Mouse (Mus musculus): ENCODE measurements around the gene Txndc2. TPM values are rescaled to one million over a fixed set of nuclear protein-coding genes. Genes with fewer than 3 reads are reported as not detected.

The Txndc2 gene
- total and polyA plus RNA-seq, 3 experiments = 0.22 TPM; not detected in 2

DNA sequence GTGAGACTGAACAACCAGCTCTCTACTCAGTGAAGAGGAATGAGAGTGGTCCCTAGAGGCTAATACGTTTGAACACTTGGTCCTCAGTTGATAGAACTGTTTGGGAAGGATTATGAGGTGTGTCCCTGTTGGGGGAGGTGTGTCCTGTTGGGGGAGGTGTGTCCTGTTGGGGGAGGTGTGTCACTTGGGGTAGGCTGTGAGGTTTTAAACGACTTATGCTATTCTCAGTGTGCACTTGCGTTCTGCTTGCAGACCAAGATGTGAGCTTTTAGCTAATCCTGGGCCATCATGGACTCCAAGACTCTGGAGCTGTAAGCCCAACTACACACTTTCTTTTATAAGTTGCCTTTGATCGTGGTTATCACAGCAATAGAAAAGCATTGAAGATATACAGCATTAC, 27.1 kb upstream of the Txndc2 start:
- no peak for DNase-seq (ENCODE audit: low spot score)
- Histone ChIP-seq H3K9me3 (replicated peaks) (no peaks in the 10 kb centered on the region), H3K27me3 (ENCODE audit: insufficient read depth, low read length) (peaks cover 5% of the 10 kb centered on the region; the same call in 1 of the 2 replicates), H3K4me3 (ENCODE audit: low read depth, low read length) (no peak overlapping the region), H3K4me1 (ENCODE audit: insufficient read depth, low read depth, low read length) (no peaks in the 10 kb centered on the region), H3K36me3 (replicated peaks) (no peaks in the 10 kb centered on the region)
- no peak for ATAC-seq (ENCODE audit: extremely low read depth, insufficient number of reproducible peaks, low FRiP score, poor library complexity, severe bottlenecking)
- no peak for TF ChIP-seq GATA1 (IDR thresholded peaks at IDR 0.05; ENCODE audit: borderline replicate concordance, low read length)
- no peak for TF ChIP-seq CTCF (IDR thresholded peaks at IDR 0.05; ENCODE audit: low read depth, low read length)
- no peak for TF ChIP-seq GATA2 (IDR thresholded peaks at IDR 0.05; ENCODE audit: borderline replicate concordance, low read depth, low read length)
- no peak for TF ChIP-seq TAL1 (conservative IDR thresholded peaks at IDR 0.05; ENCODE audit: low read depth, low read length)
- no peak for TF ChIP-seq POLR2AphosphoS5 (IDR thresholded peaks at IDR 0.05; ENCODE audit: insufficient replicate concordance, low read depth, low read length)

DNA sequence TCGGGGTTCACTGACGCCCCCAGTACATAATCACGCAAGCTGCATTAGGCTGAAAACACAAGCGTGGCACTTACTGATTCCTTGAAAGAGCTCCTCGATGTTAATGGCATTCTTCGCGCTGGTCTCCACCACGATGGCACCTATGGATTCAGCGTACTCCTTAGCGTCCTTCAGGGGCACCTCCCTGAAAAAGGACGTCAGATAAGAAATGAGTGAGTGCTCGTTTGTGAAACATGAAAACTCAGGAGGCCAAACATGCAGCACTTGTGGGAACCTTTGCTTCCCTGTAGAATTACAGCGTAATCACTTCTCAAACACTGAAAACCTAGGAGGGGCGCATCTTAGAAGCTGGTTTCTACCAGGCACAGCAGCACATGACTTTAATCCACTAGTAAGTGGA, 25.8 kb upstream of the Txndc2 start:
- ATAC-seq (ENCODE audit: extremely low read depth, insufficient number of reproducible peaks, low FRiP score, poor library complexity, severe bottlenecking) = no peak
- Histone ChIP-seq H3K9me3 (replicated peaks) (no peaks in the 10 kb centered on the region), H3K36me3 (replicated peaks) (no peaks in the 10 kb centered on the region), H3K4me3 (ENCODE audit: low read depth, low read length) (no peak overlapping the region), H3K4me1 (ENCODE audit: insufficient read depth, low read depth, low read length) (peaks cover 3% of the 10 kb centered on the region; the same call in 1 of the 2 replicates), H3K27me3 (ENCODE audit: insufficient read depth, low read length) (no peaks in the 10 kb centered on the region; the same call in 1 of the 2 replicates)
- DNase-seq (ENCODE audit: low spot score) = no peak
- TF ChIP-seq POLR2AphosphoS5 (IDR thresholded peaks at IDR 0.05; ENCODE audit: insufficient replicate concordance, low read depth, low read length) = no peak
- no peak for TF ChIP-seq GATA1 (IDR thresholded peaks at IDR 0.05; ENCODE audit: borderline replicate concordance, low read length)
- TF ChIP-seq CTCF (IDR thresholded peaks at IDR 0.05; ENCODE audit: low read depth, low read length) = no peak
- no peak for TF ChIP-seq GATA2 (IDR thresholded peaks at IDR 0.05; ENCODE audit: borderline replicate concordance, low read depth, low read length)
- TF ChIP-seq TAL1 (conservative IDR thresholded peaks at IDR 0.05; ENCODE audit: low read depth, low read length) = no peak

GRCm38 (mm10) chr17:65666388-65667161, 24.6 kb upstream of the Txndc2 start:
- H3K4me1 ChIP-seq (ENCODE audit: insufficient read depth, low read depth, low read length) = peaks cover 3% of the 10 kb centered on the region; the same call in 1 of the 2 replicates
- DNase-seq (ENCODE audit: low spot score) = no peak
- H3K27me3 ChIP-seq (ENCODE audit: insufficient read depth, low read length) = no peaks in the 10 kb centered on the region; the same call in 1 of the 2 replicates
- no peak for TF ChIP-seq CTCF (IDR thresholded peaks at IDR 0.05; ENCODE audit: low read depth, low read length)
- no peak for TF ChIP-seq POLR2AphosphoS5 (IDR thresholded peaks at IDR 0.05; ENCODE audit: insufficient replicate concordance, low read depth, low read length)
- TF ChIP-seq GATA1 (IDR thresholded peaks at IDR 0.05; ENCODE audit: borderline replicate concordance, low read length) = no peak
- TF ChIP-seq GATA2 (IDR thresholded peaks at IDR 0.05; ENCODE audit: borderline replicate concordance, low read depth, low read length) = no peak
- no peak for TF ChIP-seq TAL1 (conservative IDR thresholded peaks at IDR 0.05; ENCODE audit: low read depth, low read length)
- no peak for ATAC-seq (ENCODE audit: extremely low read depth, insufficient number of reproducible peaks, low FRiP score, poor library complexity, severe bottlenecking)
- H3K4me3 ChIP-seq (ENCODE audit: low read depth, low read length) = no peak overlapping the region
- H3K9me3 ChIP-seq (replicated peaks) = no peaks in the 10 kb centered on the region
- H3K36me3 ChIP-seq (replicated peaks) = no peaks in the 10 kb centered on the region

GRCm38 (mm10) chr17:65665786-65666387, 23.9 kb upstream of the Txndc2 start:
- no peaks in the 10 kb centered on the region; the same call in 1 of the 2 replicates for H3K27me3 ChIP-seq (ENCODE audit: insufficient read depth, low read length)
- DNase-seq (ENCODE audit: low spot score) = no peak
- H3K9me3 ChIP-seq (replicated peaks) = no peaks in the 10 kb centered on the region
- no peak for ATAC-seq (ENCODE audit: extremely low read depth, insufficient number of reproducible peaks, low FRiP score, poor library complexity, severe bottlenecking)
- TF ChIP-seq CTCF (IDR thresholded peaks at IDR 0.05; ENCODE audit: low read depth, low read length) = no peak
- TF ChIP-seq GATA2 (IDR thresholded peaks at IDR 0.05; ENCODE audit: borderline replicate concordance, low read depth, low read length) = no peak
- TF ChIP-seq GATA1 (IDR thresholded peaks at IDR 0.05; ENCODE audit: borderline replicate concordance, low read length) = no peak
- TF ChIP-seq POLR2AphosphoS5 (IDR thresholded peaks at IDR 0.05; ENCODE audit: insufficient replicate concordance, low read depth, low read length) = no peak
- no peak for TF ChIP-seq TAL1 (conservative IDR thresholded peaks at IDR 0.05; ENCODE audit: low read depth, low read length)
- H3K4me3 ChIP-seq (ENCODE audit: low read depth, low read length) = no peak overlapping the region
- H3K4me1 ChIP-seq (ENCODE audit: insufficient read depth, low read depth, low read length) = peaks cover 3% of the 10 kb centered on the region; the same call in 1 of the 2 replicates
- no peaks in the 10 kb centered on the region for H3K36me3 ChIP-seq (replicated peaks)

DNA sequence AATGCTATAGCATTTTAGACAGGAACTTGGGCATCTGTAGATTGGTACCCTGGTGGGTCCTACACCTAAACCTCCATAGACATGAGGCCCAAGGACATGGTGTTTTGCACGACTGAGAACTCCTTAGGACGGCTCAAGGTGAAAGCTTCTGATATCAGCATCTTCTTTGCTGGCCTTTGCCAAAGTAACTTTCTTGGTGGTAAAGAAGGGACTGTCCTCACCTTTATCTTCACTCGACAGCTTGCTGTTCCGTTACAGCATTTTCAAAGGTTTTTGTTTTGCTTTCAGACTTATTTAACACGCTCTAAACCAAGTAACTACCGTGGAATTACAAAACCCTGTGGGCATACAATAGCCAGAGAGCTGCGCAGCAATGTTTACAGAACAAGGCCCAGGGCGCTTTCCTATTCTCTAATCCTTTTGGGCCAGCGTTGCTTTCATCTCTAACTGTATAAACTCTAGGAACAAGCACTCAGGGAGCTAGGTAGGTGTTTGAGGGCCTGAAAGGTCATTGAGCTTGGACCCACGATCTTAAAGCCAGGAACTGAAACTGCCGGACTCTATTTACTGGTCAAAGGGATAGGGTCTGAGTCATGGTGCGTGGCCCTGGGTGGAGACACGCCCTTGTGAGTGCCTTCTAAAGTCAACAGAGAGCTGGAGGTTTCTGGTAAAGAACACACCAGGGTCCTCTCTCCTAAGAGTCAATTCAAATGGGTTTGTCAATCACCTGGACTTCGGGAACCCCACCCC, 21.5 kb upstream of the Txndc2 start:
- DNase-seq (ENCODE audit: low spot score) (no peak), ATAC-seq (ENCODE audit: extremely low read depth, insufficient number of reproducible peaks, low FRiP score, poor library complexity, severe bottlenecking) (no peak)
- no peaks in the 10 kb centered on the region for H3K36me3 ChIP-seq (replicated peaks)

More for the DNA sequence above, 21.5 kb upstream of the Txndc2 start:
- Histone ChIP-seq H3K27me3 (ENCODE audit: insufficient read depth, low read length) (no peaks in the 10 kb centered on the region; the same call in 1 of the 2 replicates), H3K4me1 (ENCODE audit: insufficient read depth, low read depth, low read length) (peaks cover 3% of the 10 kb centered on the region; the same call in 1 of the 2 replicates), H3K4me3 (ENCODE audit: low read depth, low read length) (no peak overlapping the region), H3K9me3 (replicated peaks) (no peaks in the 10 kb centered on the region)
- TF ChIP-seq GATA2 (IDR thresholded peaks at IDR 0.05; ENCODE audit: borderline replicate concordance, low read depth, low read length) (no peak), POLR2AphosphoS5 (IDR thresholded peaks at IDR 0.05; ENCODE audit: insufficient replicate concordance, low read depth, low read length) (no peak), TAL1 (conservative IDR thresholded peaks at IDR 0.05; ENCODE audit: low read depth, low read length) (no peak), CTCF (IDR thresholded peaks at IDR 0.05; ENCODE audit: low read depth, low read length) (no peak), GATA1 (IDR thresholded peaks at IDR 0.05; ENCODE audit: borderline replicate concordance, low read length) (no peak)

All from G1E (cell line).